Mouse (Mus musculus) midbrain, postnatal 0 days (tissue): ENCODE results near the gene Ush2a. TPM values are rescaled to one million over a fixed set of nuclear protein-coding genes. Genes with fewer than 3 reads are reported as not detected.

Source experiments
- ATAC-seq: fragments of 200-750 bp; cut with Nextera tagmentation; 2 replicates; pipeline ENCODE4 v1.8.0; 2017; ENCODE audit warnings: moderate number of reproducible peaks, mild to moderate bottlenecking, moderate TSS enrichment, moderate library complexity; ENCODE audit not compliant: low FRiP score
- DNase-seq: peaks from one replicate; pipeline ENCODE4 v3.0.0-alpha.2; 2015; ENCODE audit warnings: low spot score
- H3K27ac ChIP-seq: fragments of 300-500 bp; sonication (generic); 2 replicates; pipeline ENCODE4 v1.5.1; 2014; ENCODE audit warnings: low read depth, mild to moderate bottlenecking, low read length, mixed read lengths
- H3K27me3 ChIP-seq: fragments of 300-500 bp; sonication (generic); 2 replicates; pipeline ENCODE4 v1.6.1; 2014; ENCODE audit warnings: low read length, control low read depth, mixed read lengths; ENCODE audit not compliant: insufficient read depth
- H3K36me3 ChIP-seq: fragments of 300-500 bp; sonication (generic); 2 replicates; pipeline ENCODE4 v1.6.1; 2014; ENCODE audit warnings: low read length, control low read depth, mixed read lengths; ENCODE audit not compliant: insufficient read depth
- H3K4me1 ChIP-seq: fragments of 300-500 bp; sonication (generic); 2 replicates; pipeline ENCODE4 v1.6.1; 2014; ENCODE audit warnings: mild to moderate bottlenecking, control low read depth, antibody characterized with exemption, low read length, mixed read lengths; ENCODE audit not compliant: insufficient read depth
- H3K4me2 ChIP-seq: fragments of 300-500 bp; sonication (generic); 2 replicates; pipeline ENCODE4 v1.6.1; 2014; ENCODE audit warnings: low read depth, mild to moderate bottlenecking, low read length, mixed read lengths; ENCODE audit not compliant: poor library complexity, severe bottlenecking
- H3K4me3 ChIP-seq: fragments of 300-500 bp; sonication (generic); 2 replicates; pipeline ENCODE4 v1.5.1; 2014; ENCODE audit warnings: low read depth, mild to moderate bottlenecking, low read length, moderate library complexity
- H3K9ac ChIP-seq: fragments of 300-500 bp; sonication (generic); replicated peaks from 2 replicates; pipeline ENCODE4 v1.6.1; 2014; ENCODE audit warnings: mild to moderate bottlenecking, low read length, moderate library complexity, mixed read lengths; ENCODE audit not compliant: poor library complexity, severe bottlenecking
- H3K9me3 ChIP-seq: fragments of 300-500 bp; sonication (generic); 2 replicates; pipeline ENCODE4 v1.6.1; 2016; ENCODE audit warnings: low read length, control low read depth
- CTCF ChIP-seq: IDR thresholded peaks from 2 replicates; pipeline ENCODE4 v1.5.1; 2016; ENCODE audit warnings: antibody characterized with exemption, mild to moderate bottlenecking
- WGBS: fragments of 180-500 bp; shearing (Covaris S2); extraction: QIAGEN DNeasy Blood & Tissue Kit; methylation state at CpG from one replicate; pipeline ENCODE4 v1.1.7; 2014; 5-methylcytosine and 5-hydroxymethylcytosine counted together
- polyA plus RNA-seq: library from polyadenylated mRNA; unstranded; fragments of >200 nt; fragmentation: Nextera tagmentation; extraction: Ambion mirVana; gene quantifications from 2 replicates; pipeline ENCODE4 v1.2.1, GENCODE M21; 2015
- total RNA-seq: library from RNA; depleted of rRNA; stranded (reverse); fragments of >200 nt; gene quantifications from 2 replicates; pipeline ENCODE4 v1.2.3, GENCODE M21; 2014

The Ush2a gene
- total and polyA plus RNA-seq, 2 experiments from 2014 or later = 0.10 to 0.38 TPM

GRCm38 (mm10) chr1:188815072-188815471, 553.2 kb downstream of the Ush2a start:
- Histone ChIP-seq H3K4me1 (no peaks in the 10 kb centered on the region), H3K9ac (no peak overlapping the region), H3K27me3 (no peaks in the 10 kb centered on the region), H3K4me2 (no peak overlapping the region), H3K9me3 (no peaks in the 10 kb centered on the region), H3K4me3 (no peak overlapping the region), H3K36me3 (no peaks in the 10 kb centered on the region), H3K27ac (no peak overlapping the region)
- TF ChIP-seq CTCF = no peak
- 85% methylated on average over 7 of the region's 7 CpGs for whole genome bisulfite sequencing
- ATAC-seq (no peak), DNase-seq (no peak)

- DNase-seq (no peak), ATAC-seq (no peak)
- 89% methylated on average over 2 of the region's 2 CpGs for WGBS
- no peak overlapping the region for H3K4me2 ChIP-seq
- no peak overlapping the region for H3K27ac ChIP-seq
- H3K4me3 ChIP-seq = no peak overlapping the region
- H3K9ac ChIP-seq = no peak overlapping the region
- H3K4me1 ChIP-seq = no peaks in the 10 kb centered on the region
- no peaks in the 10 kb centered on the region for H3K36me3 ChIP-seq
- no peak for TF ChIP-seq CTCF
- H3K9me3 ChIP-seq = no peaks in the 10 kb centered on the region
- no peaks in the 10 kb centered on the region for H3K27me3 ChIP-seq
Measured at GRCm38 (mm10) chr1:188824195-188824594, 562.4 kb downstream of the Ush2a start.

GRCm38 (mm10) chr1:188824878-188825532, 563.2 kb downstream of the Ush2a start:
- no peak for TF ChIP-seq CTCF

GRCm38 (mm10) chr1:188830527-188831407, 568.9 kb downstream of the Ush2a start:
- no peak for ATAC-seq
- no peaks in the 10 kb centered on the region for H3K36me3 ChIP-seq
- H3K9ac ChIP-seq = no peak overlapping the region
- TF ChIP-seq CTCF = no peak
- no peak overlapping the region for H3K4me3 ChIP-seq
- DNase-seq = no peak
- H3K27me3 ChIP-seq = no peaks in the 10 kb centered on the region
- WGBS = 69% methylated on average over 11 of the region's 11 CpGs
- H3K9me3 ChIP-seq = no peaks in the 10 kb centered on the region
- H3K27ac ChIP-seq = no peak overlapping the region
- 0 out of 2 replicates have a peak, but pooled peaks cover 3% of the 10 kb centered on the region for H3K4me1 ChIP-seq
- H3K4me2 ChIP-seq = no peak overlapping the region

More at GRCm38 (mm10) chr1:188824878-188825532, 563.2 kb downstream of the Ush2a start:
- Histone ChIP-seq H3K27me3 (no peaks in the 10 kb centered on the region), H3K36me3 (no peaks in the 10 kb centered on the region), H3K4me3 (no peak overlapping the region), H3K27ac (no peak overlapping the region), H3K9ac (no peak overlapping the region), H3K4me2 (no peak overlapping the region), H3K4me1 (no peaks in the 10 kb centered on the region), H3K9me3 (no peaks in the 10 kb centered on the region)
- DNase-seq (no peak), ATAC-seq (no peak)
- WGBS = 70% methylated on average over 8 of the region's 8 CpGs

- 9% methylated on average over 9 of the region's 9 CpGs for WGBS
- no peaks in the 10 kb centered on the region for H3K36me3 ChIP-seq
- no peak for ATAC-seq
- DNase-seq = peak; percentile 18
- no peaks in the 10 kb centered on the region for H3K9me3 ChIP-seq
- H3K27me3 ChIP-seq = no peaks in the 10 kb centered on the region
- no peak for TF ChIP-seq CTCF
- 0 out of 2 replicates have a peak, but pooled peaks cover 3% of the 10 kb centered on the region for H3K4me1 ChIP-seq
- H3K4me2 ChIP-seq = peak overlapping the region; percentile 12; the same call in 1 of the 2 replicates
- no peak overlapping the region for H3K27ac ChIP-seq
- no peak overlapping the region for H3K4me3 ChIP-seq
- H3K9ac ChIP-seq = 0 out of 2 replicates have a peak overlapping the region, but pooled peaks have one; percentile 8
Measured at GRCm38 (mm10) chr1:188833906-188834305, 572.1 kb downstream of the Ush2a start.

GRCm38 (mm10) chr1:188834770-188835169, 572.9 kb downstream of the Ush2a start:
- H3K27ac ChIP-seq = no peak overlapping the region
- no peak overlapping the region for H3K4me3 ChIP-seq
- WGBS = 79% methylated on average over 3 of the region's 3 CpGs

More at GRCm38 (mm10) chr1:188834770-188835169, 572.9 kb downstream of the Ush2a start:
- Histone ChIP-seq H3K9ac (no peak overlapping the region), H3K9me3 (no peaks in the 10 kb centered on the region), H3K36me3 (no peaks in the 10 kb centered on the region), H3K27me3 (no peaks in the 10 kb centered on the region), H3K4me1 (0 out of 2 replicates have a peak, but pooled peaks cover 3% of the 10 kb centered on the region), H3K4me2 (no peak overlapping the region)
- no peak for DNase-seq
- no peak for ATAC-seq
- TF ChIP-seq CTCF = no peak
